Mouse (Mus musculus) stomach, embryonic 16.5 days (tissue): ENCODE results near the gene Utp6. TPM values are rescaled to one million over a fixed set of nuclear protein-coding genes. Genes with fewer than 3 reads are reported as not detected.
"Not testable (repeated sequence)": the region's sequence is repeated elsewhere in the genome, so short reads cannot be mapped to it uniquely, and the experiment has no call there.

Experiments
- ATAC-seq: fragments of 200-750 bp; cut with Nextera tagmentation; 2 replicates; pipeline ENCODE4 v1.8.0; 2017; ENCODE audit warnings: moderate number of reproducible peaks, moderate TSS enrichment; ENCODE audit not compliant: insufficient read depth, low FRiP score
- H3K27ac ChIP-seq: fragments of 300-500 bp; sonication (generic); 2 replicates; pipeline ENCODE4 v1.5.1; 2014; ENCODE audit warnings: low read length
- H3K27me3 ChIP-seq: fragments of 300-500 bp; sonication (generic); 2 replicates; pipeline ENCODE4 v1.6.1; 2014; ENCODE audit warnings: low read length, control low read depth, mixed read lengths; ENCODE audit not compliant: control insufficient read depth, insufficient read depth
- H3K36me3 ChIP-seq: fragments of 300-500 bp; sonication (generic); 2 replicates; pipeline ENCODE4 v1.6.1; 2014; ENCODE audit warnings: low read length; ENCODE audit not compliant: control insufficient read depth, insufficient read depth
- H3K4me1 ChIP-seq: fragments of 300-500 bp; sonication (generic); 2 replicates; pipeline ENCODE4 v1.6.1; 2014; ENCODE audit warnings: low read length, control low read depth, mixed read lengths; ENCODE audit not compliant: control insufficient read depth, insufficient read depth
- H3K4me2 ChIP-seq: fragments of 300-500 bp; sonication (generic); 2 replicates; pipeline ENCODE4 v1.6.1; 2014; ENCODE audit warnings: low read depth, low read length, mixed read lengths
- H3K4me3 ChIP-seq: fragments of 300-500 bp; sonication (generic); replicated peaks from 2 replicates; pipeline ENCODE4 v1.5.1; 2014; ENCODE audit warnings: mild to moderate bottlenecking, low read length
- H3K9ac ChIP-seq: fragments of 300-500 bp; sonication (generic); 2 replicates; pipeline ENCODE4 v1.6.1; 2014; ENCODE audit warnings: low read length
- H3K9me3 ChIP-seq: fragments of 300-500 bp; sonication (generic); replicated peaks from 2 replicates; pipeline ENCODE4 v1.6.1; 2016; ENCODE audit warnings: low read length, control low read depth; ENCODE audit not compliant: control insufficient read depth
- WGBS: fragments of 180-500 bp; shearing (Covaris S2); extraction: QIAGEN DNeasy Blood & Tissue Kit; methylation state at CpG from one replicate; pipeline ENCODE4 v1.1.7; 2014; 5-methylcytosine and 5-hydroxymethylcytosine counted together
- polyA plus RNA-seq: library from polyadenylated mRNA; unstranded; fragments of >200 nt; fragmentation: Nextera tagmentation; extraction: Ambion mirVana; gene quantifications from 2 replicates; pipeline ENCODE4 v1.2.1, GENCODE M21; 2015

The Utp6 gene
- polyA plus RNA-seq, 1 experiment from 2014 or later, result 50.4 TPM

- no peak for ATAC-seq
- Histone ChIP-seq H3K9ac (no peak overlapping the region), H3K4me3 (no peak overlapping the region), H3K36me3 (no peaks in the 10 kb centered on the region), H3K4me1 (no peaks in the 10 kb centered on the region), H3K4me2 (no peak overlapping the region), H3K9me3 (no peaks in the 10 kb centered on the region), H3K27ac (no peak overlapping the region), H3K27me3 (no peaks in the 10 kb centered on the region)
- 76% methylated on average over 3 of the region's 3 CpGs for WGBS
Observed at GRCm38 (mm10) chr11:79987896-79988295, 25.7 kb upstream of the Utp6 start.

- H3K9me3 ChIP-seq, result no peaks in the 10 kb centered on the region
- H3K4me1 ChIP-seq, result no peaks in the 10 kb centered on the region
- H3K36me3 ChIP-seq, result no peaks in the 10 kb centered on the region
- no peak overlapping the region for H3K9ac ChIP-seq
- no peak overlapping the region for H3K4me3 ChIP-seq
- no peak overlapping the region for H3K27ac ChIP-seq
- H3K4me2 ChIP-seq, result no peak overlapping the region
- no peak for ATAC-seq
- H3K27me3 ChIP-seq, result no peaks in the 10 kb centered on the region
- 71% methylated on average over 4 of the region's 4 CpGs for WGBS
Observed at GRCm38 (mm10) chr11:79986886-79987285, 24.7 kb upstream of the Utp6 start.

DNA sequence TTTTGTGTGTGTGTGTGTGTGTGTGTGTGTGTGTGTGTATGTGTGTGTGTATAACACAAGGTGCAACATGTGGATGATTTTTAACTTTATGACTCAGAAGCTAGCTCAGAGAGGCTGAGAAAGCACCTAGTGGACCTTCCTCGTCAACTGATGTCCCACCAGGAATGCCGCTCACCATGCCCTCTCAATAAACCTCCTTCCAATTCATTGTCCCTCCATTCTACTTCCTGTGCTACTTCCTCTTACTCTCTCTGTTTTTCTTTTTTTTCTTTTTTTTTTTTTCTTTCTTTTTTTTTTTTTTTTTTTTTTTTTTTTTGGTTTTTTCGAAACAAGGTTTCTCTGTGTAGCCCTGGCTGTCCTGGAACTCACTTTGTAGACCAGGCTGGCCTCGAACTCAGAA is 15.6 kb upstream of the Utp6 start:
- WGBS, result 87% methylated on average over 4 of the region's 4 CpGs
- Histone ChIP-seq H3K4me1 (peaks cover 10% of the 10 kb centered on the region), H3K27me3 (peaks cover 24% of the 10 kb centered on the region)
- H3K4me3 ChIP-seq, H3K36me3 ChIP-seq, H3K9ac ChIP-seq, H3K27ac ChIP-seq, H3K9me3 ChIP-seq, H3K4me2 ChIP-seq, ATAC-seq: not testable (repeated sequence)

DNA sequence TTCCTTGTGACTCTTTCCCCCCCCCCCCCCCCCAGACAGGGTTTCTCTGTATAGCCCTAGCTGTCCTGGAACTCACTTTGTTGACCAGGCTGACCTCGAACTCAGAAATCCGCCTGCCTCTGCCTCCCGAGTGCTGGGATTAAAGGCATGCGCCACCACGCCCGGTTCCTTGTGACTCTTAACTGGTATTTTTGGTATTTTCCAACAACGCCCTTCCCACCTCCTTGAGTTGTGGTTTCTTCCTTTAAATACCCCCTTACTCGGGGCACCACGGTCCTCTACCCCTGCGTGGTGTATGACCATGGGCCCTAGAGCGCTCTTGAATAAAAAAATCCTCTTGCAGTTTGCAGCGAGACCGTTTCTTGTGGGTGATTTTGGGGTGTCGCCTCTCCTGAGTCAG is 14.9 kb upstream of the Utp6 start:
- H3K4me3 ChIP-seq, H3K36me3 ChIP-seq, H3K9ac ChIP-seq, H3K4me2 ChIP-seq, H3K27ac ChIP-seq, ATAC-seq, H3K9me3 ChIP-seq: not testable (repeated sequence)
- peaks cover 25% of the 10 kb centered on the region for H3K27me3 ChIP-seq
- 92% methylated on average over 14 of the region's 14 CpGs for WGBS
- peaks cover 10% of the 10 kb centered on the region for H3K4me1 ChIP-seq

- not testable (repeated sequence) for H3K9me3 ChIP-seq, H3K4me3 ChIP-seq, H3K4me2 ChIP-seq, H3K27ac ChIP-seq, H3K36me3 ChIP-seq, ATAC-seq, H3K9ac ChIP-seq
- 86% methylated on average over 6 of the region's 6 CpGs for WGBS
- Histone ChIP-seq H3K4me1 (peaks cover 10% of the 10 kb centered on the region), H3K27me3 (peaks cover 25% of the 10 kb centered on the region)
Observed at GRCm38 (mm10) chr11:79976645-79977044, 14.5 kb upstream of the Utp6 start.

- Histone ChIP-seq H3K27ac (no peak overlapping the region), H3K4me1 (peaks cover 10% of the 10 kb centered on the region)
- 85% methylated on average over 1 of the region's 1 CpGs for WGBS
Observed at GRCm38 (mm10) chr11:79976222-79976621, 14.0 kb upstream of the Utp6 start.

GRCm38 (mm10) chr11:79975377-79975776 is 13.2 kb upstream of the Utp6 start:
- WGBS, result 88% methylated on average over 2 of the region's 2 CpGs
- no peak overlapping the region for H3K27ac ChIP-seq
- no peak overlapping the region for H3K9ac ChIP-seq
- H3K4me1 ChIP-seq, result peaks cover 10% of the 10 kb centered on the region
- H3K4me3 ChIP-seq, result no peak overlapping the region
- no peaks in the 10 kb centered on the region for H3K36me3 ChIP-seq
- H3K4me2 ChIP-seq, result no peak overlapping the region
- ATAC-seq, result no peak
- no peaks in the 10 kb centered on the region for H3K9me3 ChIP-seq
- H3K27me3 ChIP-seq, result peaks cover 25% of the 10 kb centered on the region

More at GRCm38 (mm10) chr11:79976222-79976621, 14.0 kb upstream of the Utp6 start:
- Histone ChIP-seq H3K27me3 (peaks cover 25% of the 10 kb centered on the region), H3K9ac (no peak overlapping the region), H3K9me3 (no peaks in the 10 kb centered on the region), H3K36me3 (no peaks in the 10 kb centered on the region), H3K4me2 (no peak overlapping the region), H3K4me3 (no peak overlapping the region)
- ATAC-seq, result no peak

DNA sequence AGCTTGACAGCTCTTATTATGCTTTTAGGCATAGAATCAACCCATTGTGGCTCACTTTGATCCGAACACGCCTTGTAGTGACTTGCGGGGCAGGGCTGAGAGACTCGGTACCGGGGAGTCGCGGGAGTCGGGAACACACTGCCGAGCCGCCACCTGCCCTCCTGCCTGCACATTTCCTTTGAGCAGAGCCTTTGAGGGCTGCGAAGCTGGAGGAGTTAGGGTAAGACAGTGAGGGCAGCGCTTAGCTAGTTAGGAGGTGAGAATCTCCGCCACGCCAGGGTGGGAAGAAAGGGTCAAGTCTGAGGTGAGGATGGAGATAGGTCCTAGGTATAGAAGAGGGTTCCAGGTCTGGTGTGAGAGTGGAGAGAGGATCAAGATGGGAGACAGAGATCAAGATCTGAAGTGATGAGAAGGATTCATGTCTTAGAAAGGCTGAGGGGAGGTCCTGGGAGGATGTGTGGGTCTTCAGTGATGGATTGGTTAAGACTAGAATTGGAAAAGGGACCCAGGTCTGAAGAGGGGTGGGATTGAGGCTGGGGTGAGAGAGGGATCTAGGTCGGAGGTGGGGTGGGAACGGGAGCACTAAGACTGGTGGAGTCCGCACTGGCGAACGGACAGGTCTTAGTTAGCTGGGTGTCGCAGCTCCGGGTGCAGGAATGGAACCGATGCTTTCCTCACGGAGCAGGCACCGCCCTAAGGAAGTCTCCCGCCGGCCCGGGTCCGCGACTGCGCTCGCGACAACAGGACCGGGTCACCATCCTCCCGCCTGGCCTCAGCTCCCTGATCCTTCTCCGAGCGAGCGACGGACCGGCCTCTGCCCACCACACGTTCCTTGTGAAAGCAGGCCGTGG is 11.7 kb upstream of the Utp6 start:
- H3K27ac ChIP-seq, result no peak overlapping the region
- H3K4me3 ChIP-seq, result peak overlapping the region; percentile 56
- H3K27me3 ChIP-seq, result peaks cover 25% of the 10 kb centered on the region
- WGBS, result under 1% methylated on average over 41 of the region's 41 CpGs
- peaks cover 10% of the 10 kb centered on the region for H3K4me1 ChIP-seq
- peak overlapping the region; percentile 92 for H3K4me2 ChIP-seq
- H3K36me3 ChIP-seq, result no peaks in the 10 kb centered on the region
- H3K9ac ChIP-seq, result peak overlapping the region; percentile 68
- ATAC-seq, result no peak
- no peaks in the 10 kb centered on the region for H3K9me3 ChIP-seq

DNA sequence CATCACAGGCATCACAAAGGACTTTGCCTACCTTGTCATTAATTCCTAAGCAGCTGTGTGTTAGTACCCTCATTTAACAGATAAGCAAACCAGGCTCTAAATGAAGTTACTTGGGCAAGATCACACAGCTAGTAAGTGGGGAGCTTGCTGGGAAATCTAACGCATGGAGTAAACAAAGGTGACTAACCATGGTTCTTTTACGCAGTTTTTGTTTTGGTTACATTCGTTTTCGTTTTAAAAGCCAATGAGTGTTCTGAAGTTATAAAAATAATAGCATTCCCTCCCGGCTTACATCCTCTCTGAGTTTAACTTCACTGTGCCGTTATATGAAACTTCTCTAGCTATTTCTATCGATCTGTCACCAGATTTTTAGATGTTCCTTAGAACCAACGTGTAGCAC is 10.9 kb upstream of the Utp6 start:
- H3K27ac ChIP-seq, result no peak overlapping the region
- H3K4me2 ChIP-seq, result peak overlapping the region; percentile 92
- no peak for ATAC-seq
- no peaks in the 10 kb centered on the region for H3K36me3 ChIP-seq
- 12% methylated on average over 8 of the region's 8 CpGs for WGBS
- peak overlapping the region; percentile 60; the same call in 1 of the 2 replicates for H3K9ac ChIP-seq
- peak overlapping the region; percentile 56 for H3K4me3 ChIP-seq
- H3K27me3 ChIP-seq, result peaks cover 25% of the 10 kb centered on the region
- H3K9me3 ChIP-seq, result no peaks in the 10 kb centered on the region
- H3K4me1 ChIP-seq, result peaks cover 10% of the 10 kb centered on the region
